Mouse (Mus musculus) left cerebral cortex, adult 8-10 months (tissue): Measurements from ENCODE around the gene A630076J17Rik. TPM values are rescaled to one million over a fixed set of nuclear protein-coding genes. Genes with fewer than 3 reads are reported as not detected.
A peak's percentile ranks its signal among the peaks of the same experiment; 100 is the strongest.

Source experiments
- DNase-seq, 2 experiments: peaks; one replicate each; pipeline ENCODE4 v3.0.0; 2022; ENCODE audit warnings: low spot score in 2 of 2
- total RNA-seq, 4 experiments: library from RNA; stranded (reverse); gene quantifications; 2 replicates each; pipeline ENCODE4 v1.2.4; 2022

The A630076J17Rik gene
- not detected for total RNA-seq

DNA sequence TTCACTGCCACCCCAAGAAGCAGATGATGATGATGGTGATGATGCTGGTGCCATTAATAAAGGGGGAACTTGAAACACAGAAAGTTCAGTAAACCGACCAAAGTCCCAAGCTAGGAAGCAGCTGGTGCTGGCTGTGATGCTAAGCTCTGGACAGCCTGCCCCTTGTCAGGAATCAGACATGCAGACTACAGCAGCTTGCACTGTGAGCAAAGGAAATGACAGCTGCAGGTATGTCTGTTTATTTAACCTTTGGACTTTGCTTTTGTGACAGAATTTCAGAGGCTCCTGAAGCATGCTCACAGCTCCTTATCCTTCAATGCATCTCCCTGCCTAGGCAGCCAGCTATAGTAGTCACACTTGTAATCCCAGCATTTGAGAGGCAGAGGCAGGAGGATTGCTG is at the start of gene A630076J17Rik:
TSS of gene A630076J17Rik (plus strand) at position 88 of the 400 bp plus-strand sequence.
- DNase-seq, result no peak

DNA sequence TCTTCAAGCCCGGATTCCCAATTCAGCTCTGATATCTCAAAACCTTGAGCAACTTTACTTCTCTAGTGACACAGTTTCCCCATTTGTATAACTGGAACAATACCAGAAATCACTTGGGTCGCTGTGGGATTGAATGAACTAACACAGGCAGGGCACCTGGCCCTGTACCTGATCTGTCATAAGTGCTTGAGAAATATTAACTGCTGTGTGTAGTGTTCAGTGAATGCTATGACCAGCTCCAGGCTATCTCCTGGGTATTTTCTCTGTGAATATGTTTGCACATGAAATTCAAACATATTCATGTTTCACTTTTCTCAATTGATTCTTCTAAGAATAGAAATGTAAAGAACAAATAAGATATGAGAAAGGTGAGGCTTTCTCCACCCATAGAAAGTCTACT is 49.6 kb upstream of the A630076J17Rik start:
- DNase-seq, result no peak

DNA sequence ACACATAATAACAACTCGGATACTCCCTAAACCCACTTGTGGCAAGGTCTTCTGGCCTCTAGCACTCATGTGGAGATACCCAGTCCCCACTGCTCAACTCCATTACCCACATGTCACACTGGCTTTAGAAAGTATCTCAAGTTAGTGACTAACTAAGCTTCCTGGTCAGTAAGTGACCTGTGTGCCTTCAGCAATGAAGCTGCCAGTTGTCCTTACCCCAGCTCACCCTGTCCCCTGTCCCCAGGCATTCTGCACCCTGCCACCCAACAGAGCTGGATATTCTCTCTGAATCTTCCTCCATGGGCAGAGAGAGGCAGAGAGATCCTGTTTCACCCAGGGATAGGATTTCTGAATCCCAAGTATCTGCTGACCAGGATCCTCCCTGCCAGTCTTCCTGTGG is 47.7 kb upstream of the A630076J17Rik start, which contains the start of gene Kcna10:
TSS of gene Kcna10 (plus strand) at position 301 of the 400 bp plus-strand sequence.
- DNase-seq, result no peak

DNA sequence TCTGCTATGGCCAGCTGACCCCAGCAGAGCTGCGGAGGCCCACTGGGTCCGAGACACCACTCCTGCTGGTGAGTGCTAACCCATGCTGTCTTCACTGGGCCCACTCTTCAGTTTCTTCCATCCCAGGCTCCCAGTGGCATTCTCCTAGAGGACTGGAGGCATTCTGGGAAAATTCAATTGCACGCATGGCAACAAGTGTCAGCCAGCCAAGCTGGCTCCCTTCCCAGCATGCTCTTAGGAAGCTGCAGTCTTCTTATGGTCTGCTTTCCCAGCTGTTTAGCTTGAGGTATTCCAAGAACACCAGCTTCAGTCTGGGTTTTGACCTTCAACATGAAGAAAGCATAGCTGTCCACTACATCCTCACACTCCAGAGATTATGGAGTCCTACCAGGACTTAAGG is 47.2 kb upstream of the A630076J17Rik start:
- no peak for DNase-seq

DNA sequence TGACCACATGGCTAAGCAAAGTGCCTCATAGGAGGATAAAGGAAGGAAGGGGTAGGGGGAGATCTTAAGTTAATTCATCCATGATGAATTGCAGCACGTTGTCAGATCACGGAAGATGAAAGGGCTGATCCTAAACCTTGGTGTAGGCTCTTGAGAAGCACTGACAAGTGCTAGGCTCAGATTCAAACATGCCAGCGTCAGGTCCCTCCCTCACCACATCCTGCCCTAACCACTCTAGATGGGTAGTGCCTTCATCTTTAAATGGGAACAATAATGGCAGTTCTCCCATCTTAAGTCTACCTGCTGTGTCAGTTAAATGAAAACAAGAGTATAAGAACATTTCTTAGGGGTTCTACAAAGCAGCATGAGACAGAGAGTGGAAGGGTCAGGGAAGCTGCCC is 44.8 kb upstream of the A630076J17Rik start:
- no peak for DNase-seq

DNA sequence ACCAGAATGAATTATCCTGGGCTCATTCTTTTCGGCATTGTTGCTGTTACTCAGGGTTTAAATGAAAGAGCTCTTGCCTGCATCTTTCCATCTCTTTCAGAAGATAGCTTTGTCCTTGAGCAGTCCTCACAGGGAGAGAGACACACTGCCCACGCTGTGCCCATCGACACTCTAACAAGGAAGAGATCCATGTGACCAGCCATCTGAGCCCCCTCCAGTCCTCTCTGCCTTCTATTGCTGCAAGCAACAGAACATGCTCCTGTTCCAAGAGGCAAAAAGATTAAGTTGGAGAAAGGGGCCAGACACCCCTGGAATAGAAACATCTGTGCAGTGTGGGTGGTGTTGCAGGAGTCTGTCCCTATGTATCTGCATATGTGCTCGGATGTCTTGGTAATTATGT is 43.4 kb upstream of the A630076J17Rik start:
- DNase-seq, result no peak

DNA sequence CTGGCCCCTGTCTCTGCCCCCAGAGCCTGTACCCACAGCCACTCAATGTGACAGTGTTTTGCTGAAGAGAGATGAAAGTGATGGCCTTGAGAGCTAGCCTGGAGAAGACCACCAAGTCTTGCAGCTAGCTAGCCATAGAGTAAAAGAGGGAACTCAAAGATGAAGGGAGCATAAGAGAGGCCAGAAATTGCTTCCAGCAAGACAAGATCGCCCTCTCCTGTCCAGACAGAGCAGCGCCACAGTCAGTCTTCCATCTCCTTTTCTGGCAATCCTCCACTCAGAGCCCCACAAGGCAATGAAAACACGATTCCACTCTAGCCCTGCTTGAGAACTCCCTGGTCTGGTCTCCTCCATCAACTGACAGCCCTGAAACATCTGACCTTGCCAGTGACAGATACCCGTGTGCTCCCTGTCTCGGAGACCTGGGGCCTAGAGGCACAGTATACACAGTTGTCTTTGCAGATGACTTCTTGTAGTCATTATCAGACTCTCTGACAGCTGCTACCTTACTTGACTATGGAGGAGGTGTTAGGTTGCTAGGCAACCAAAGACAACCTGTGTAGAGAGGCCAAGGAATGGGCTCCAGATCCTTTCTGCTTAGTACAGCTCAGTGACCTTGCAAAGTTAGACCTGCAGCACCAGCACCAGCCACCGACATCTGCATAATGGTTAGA is 42.1 kb upstream of the A630076J17Rik start:
- DNase-seq, result peak; percentile 39 to 48

DNA sequence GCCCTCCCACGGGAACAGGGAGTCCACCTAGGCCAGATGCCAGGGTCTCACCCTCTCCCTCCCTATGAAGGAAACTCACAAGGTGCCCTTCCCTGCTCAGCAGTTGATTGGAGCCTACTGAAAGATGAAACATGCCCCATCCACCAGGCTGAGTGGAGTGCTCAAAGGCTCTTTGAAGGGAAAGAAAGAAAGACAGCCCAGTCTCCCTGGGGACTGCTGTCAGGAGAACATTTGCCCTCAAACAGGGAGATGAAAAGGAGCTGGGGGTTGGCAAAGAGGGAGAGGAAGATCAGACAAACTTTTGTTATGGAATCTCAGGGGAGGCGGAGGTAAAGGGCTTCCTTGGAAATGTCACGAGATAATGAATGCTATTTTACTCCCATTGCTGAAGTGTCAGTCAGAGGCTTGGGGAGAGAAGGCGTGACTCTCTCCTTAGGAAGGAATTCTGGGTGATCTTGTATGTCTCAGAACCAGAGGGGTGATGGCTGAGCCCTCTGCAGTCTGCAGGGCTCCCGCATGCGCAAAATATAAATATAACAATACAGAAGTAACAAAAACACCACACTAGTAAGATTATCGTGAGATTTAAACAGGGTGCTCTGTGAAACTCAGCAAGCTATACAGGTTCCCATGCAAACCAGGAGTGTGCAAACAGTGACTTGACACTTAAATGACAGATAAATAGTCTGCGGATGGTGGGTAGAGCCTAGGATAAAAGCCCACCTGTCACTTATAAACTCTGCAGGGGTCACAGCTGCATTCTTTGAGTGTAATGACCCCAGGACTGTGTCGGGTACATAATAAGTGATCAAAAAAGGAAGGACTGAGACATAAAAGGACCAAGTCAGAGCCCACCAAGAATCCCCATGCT is 28.9 kb upstream of the A630076J17Rik start:
- no peak for DNase-seq

DNA sequence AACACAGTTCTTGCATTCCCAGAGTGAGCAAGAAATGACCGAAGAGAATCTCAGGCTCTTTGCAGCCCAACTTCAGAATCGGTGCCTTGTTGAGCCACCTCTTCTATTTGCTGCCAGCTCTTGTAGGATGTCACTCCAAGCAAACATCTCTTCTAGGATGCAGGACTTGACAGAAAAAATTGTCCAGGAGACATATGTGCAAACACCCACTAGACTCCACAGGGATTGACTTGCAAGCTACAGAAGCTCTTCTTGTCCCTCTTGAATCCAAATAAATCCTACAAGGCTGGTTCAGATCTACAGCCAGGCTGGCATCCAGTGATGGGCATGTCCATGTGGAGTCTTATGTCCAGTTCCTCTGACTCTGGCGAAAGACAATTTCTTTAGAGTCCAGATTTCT is 26.0 kb upstream of the A630076J17Rik start:
- DNase-seq, result no peak

DNA sequence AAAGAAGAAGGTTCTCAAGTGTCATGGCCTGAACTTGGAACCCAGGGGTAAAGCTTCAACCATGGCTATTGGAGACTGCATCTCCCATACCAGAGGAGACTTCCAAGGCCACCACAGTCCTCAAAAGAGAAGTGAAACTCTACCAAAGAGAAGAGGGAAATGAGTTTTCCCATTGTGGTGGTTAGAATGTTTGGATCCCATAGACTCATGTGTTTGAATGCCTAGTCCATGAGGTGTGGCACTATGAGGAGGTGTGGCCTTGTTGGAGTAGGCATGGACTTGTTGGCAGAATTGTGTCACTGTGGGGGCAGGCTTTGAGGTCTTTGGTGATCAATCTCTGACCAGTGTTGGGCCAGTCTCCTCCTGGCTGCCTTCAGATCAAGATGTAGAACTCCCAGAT is 25.2 kb upstream of the A630076J17Rik start:
- DNase-seq, result no peak

DNA sequence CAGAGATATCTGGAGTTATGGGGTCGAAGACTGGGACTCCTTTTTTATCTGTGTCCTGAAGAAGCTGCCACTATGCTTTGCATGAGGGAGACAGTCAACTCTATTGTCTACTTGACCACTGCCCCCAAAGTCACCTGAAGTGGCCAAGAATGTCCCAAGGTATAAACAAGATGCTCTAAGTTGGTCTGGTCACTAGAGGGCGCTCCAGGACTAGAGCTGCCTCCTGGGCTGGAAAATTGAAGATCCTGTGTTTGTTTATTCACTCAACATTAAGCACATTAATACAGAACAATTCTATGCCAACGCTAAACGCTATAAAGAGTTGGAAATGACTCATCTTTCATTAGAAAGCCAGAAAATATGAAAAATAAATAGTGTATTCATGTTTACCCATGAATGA is 24.4 kb upstream of the A630076J17Rik start:
- peak; percentile 41 to 43 for DNase-seq

DNA sequence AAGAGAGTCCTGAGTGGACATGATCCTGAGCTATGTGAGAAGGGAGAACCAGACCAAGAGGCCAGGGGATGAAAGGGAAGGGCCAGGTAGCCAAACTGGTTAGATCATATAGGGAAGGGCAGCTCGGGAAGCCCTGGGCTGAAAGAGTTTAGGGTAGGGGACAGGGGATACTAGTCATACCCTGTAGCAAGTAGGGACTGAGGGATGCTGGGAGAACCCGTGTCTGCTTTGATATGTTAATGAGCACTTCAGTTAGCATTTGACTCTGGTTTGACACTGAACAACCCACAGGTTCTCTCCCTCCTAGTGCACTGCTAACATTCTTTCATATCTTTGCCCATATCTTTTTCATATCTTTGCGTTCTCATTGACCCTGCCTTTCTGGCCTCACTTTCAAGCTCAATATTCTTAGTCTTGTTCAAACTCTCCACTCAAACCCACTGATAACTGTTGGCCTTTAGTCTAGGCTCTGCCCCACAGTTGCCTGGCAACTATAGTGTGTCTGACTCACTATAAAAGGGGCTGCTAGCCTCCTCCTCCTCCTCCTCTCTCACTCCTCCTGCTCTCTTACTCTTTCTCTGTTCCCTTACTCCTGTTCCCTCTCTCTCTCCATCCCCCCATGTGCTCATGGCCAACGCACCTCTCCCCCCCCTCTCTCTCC is 23.8 kb upstream of the A630076J17Rik start:
- no peak for DNase-seq

DNA sequence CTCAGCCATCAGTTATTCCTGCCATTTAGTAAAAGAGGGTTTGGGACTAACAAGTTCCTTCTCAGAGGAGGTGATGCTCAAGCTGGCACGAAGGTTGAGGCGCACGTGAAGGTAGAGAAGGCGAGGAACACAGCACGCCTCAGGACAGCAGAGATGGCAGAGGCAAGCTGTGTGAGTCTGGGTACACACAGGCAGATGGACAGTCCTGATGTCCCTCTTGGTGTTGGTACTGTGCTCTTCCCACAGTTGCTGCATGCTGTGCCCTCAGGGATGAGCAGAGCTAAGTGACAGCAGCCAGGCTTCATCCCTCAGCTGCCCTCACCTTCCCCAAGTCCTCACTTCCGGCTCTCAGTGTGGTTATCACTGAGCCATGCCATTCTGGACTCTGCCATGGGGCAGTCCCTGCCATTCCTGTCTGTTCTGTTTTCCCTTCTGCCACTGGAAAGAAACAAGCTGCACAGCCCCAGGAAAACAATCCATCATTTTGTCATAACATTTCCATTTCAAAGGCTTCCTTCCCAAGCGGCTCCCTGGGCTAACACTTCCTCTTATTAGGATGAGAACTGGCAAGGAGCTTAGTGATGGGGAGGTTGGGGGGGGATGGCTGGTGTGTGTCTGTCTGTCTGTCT is 22.7 kb upstream of the A630076J17Rik start:
- DNase-seq, result no peak

DNA sequence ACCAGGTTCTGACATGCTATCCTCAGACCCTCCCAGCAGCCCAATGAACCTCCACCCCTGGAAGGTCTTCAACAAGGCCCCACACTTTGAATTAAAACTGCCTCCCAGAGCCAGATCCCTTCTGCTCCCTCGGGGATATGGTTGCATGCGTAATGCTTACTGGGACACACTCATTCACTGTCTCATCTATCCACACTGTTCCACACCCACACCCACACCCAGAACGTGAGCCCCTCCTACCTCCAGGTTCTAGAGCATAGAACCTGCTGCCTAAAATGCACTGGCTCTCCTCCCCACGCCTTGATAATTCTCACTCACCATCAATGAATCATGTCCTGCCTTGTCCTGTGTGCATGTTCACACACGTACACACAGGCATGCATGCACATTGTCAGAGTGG is 15.8 kb upstream of the A630076J17Rik start:
- DNase-seq, result no peak

DNA sequence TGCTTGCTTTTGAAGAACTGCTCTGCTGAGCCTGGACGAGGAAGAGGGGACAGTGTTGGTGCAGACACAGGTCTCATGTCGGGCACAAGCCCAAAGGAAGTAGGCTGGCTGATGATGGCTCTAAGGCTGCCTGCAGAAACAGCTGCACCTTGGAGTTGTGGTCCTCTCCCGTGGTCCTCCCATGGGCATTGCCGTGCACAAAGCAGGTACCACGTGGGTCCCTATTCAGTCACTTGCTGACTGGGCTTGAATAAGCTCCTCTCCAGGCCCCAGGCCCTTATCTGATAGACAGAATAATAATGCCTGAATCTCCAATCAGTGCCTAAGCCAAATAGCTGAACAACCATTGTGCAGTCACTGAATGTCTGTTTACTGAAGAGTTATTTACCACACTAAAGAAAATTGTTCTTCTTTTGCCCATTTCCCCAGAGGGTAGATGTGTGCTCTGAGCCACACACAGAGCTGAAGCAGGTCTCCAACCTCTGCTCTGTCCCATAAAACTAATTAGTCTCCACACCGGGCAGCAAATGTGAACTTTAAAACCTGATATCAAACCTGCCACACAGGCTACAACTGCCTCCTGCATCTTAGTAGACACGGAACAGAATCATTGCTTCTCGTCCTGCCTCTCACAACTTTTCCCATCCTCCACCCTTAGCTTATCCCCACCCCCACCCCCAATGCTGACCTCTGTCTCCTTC is 13.9 kb upstream of the A630076J17Rik start:
- no peak for DNase-seq

DNA sequence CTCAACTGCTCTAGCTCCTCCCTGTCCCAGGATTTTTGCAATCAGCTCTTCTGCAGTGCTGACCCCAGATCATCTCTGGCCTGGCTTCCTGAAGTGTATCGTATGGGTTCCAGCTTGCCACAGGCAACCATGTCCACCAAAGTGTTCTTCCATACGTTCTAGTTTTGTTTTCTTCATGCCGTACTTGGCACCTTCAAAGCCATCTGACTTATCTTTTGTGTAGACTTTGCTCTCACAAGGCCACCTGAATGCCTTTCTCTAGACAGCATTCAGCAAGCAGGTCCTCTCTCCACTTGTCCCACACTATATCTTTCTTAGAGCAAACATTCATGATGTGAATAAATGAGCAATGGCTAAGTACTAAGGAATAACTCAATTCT is 13.3 kb upstream of the A630076J17Rik start:
- no peak for DNase-seq

DNA sequence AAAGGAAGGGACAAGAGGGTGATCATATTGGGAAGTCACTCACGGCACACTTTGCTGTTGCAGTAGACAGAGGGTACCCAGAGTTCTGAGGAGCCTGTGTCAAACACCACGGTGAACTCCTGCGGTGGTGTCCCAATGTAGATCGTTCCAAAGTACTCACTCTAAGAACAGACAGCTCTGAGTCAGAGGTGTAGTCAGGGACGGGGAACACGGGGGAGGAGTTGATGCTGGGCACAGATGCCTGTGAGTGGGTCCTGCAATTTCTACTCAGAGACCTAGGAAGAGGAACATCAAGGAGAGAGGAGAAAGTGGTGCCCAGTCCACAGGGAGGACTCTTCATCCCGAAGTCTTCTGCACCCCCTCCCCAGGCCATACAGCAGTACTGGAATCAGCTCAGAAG is 11.8 kb upstream of the A630076J17Rik start:
- peak in 1 of 2 experiments; percentile 25 for DNase-seq

DNA sequence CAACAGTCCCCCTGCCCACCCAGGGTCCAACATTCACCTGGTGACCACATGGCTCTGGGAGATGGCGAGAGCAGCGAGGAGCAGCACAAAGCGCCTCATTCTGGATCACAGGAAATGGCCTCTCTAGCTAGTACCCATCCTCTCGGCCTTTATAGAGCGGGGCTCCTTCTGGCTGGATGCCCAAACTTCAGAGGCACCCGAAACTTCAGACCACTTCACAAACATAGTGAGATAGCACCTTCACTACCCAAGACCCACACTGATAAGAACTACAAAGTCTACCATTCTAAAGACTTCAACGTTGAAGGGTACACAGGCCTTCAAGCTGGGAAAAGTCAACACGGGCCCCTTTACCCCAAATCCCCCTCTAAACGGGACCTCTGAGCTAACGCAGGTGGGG is 8.8 kb upstream of the A630076J17Rik start, which contains the start of gene Cym:
TSS of gene Cym (minus strand) at position 125 of the 400 bp plus-strand sequence.
- DNase-seq, result no peak

DNA sequence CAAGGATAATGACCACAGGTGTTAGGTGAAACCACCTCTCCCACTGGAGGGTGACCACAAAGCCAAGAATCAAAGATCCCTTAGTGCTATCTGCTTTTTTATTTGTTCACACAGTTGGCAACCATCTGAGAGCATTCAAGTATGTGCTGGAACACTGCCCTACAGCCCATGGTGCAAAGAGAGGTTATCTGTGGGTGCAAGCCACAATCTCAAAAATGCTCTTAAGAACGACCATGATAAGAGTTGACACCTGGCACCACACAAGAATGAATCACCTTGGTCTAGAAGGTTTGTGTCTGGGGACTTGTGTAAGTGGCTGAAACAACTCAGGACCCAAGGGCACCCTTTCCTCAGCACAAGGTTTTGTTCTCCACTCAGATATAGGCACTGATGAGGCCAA is 7.2 kb upstream of the A630076J17Rik start:
- no peak for DNase-seq

DNA sequence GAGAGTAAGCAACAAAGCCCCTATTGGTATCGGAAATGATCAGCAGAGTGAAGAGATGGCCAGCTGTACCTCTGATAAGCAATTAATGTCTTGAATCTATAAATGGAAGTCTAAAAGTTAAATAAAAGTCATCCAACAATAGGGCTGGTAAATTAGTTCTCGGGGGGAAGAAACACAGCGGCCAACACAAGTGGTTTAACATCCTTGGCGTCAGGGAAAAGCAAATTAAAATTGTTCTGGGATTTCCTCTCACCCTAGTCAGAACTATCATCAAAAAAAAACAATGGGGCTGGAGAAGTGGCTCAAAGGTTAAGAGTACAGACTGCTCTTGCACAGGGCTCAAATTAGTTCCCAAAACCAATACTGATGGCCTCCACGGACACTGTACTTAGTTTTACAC is 4.6 kb upstream of the A630076J17Rik start:
- DNase-seq, result no peak

DNA sequence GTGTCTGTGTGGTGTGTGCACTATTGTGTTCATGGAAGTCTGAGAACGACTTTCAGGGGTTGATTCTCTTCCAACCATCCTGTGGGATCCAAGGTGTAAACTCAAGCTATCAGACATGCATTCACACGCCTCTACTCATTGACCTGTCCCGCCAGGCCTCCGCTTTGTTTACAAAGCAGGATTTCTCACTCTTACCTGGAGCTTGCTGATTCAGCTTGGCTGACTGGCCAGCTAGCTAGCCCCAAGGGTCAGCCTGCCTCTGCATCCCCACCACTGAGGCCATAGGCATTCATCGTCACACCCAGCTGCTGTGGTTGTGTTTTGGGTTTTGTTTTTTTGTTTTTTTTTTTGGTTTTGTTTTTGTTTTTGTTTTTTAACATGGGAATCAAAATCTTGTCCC is 1.2 kb upstream of the A630076J17Rik start:
- DNase-seq, result no peak
